Mouse (Mus musculus) kidney, adult 2 months (tissue): ENCODE data around the gene Camsap2.

Source experiments
- CTCF ChIP-seq: fragments of 200-500 bp; conservative IDR thresholded peaks from 2 replicates; pipeline ENCODE4 v1.5.1; 2011; ENCODE audit warnings: low read depth, mild to moderate bottlenecking, control low read depth, low read length, moderate library complexity, mixed read lengths; ENCODE audit not compliant: insufficient read depth, insufficient read length
- POLR2A ChIP-seq: fragments of 200-500 bp; IDR thresholded peaks from one replicate; pipeline ENCODE4 v1.6.1; 2011; ENCODE audit warnings: low read depth, low read length, control low read depth

GRCm38 (mm10) chr1:136333071-136333470, 12.8 kb downstream of the Camsap2 start:
- TF ChIP-seq CTCF = no peak
- no peak for TF ChIP-seq POLR2A
